Mouse (Mus musculus) heart, embryonic 12.5 days (tissue): Measurements from ENCODE around the gene Vwa5b1. TPM values are rescaled to one million over a fixed set of nuclear protein-coding genes. Genes with fewer than 3 reads are reported as not detected.

Experiments used
- ATAC-seq: fragments of 200-750 bp; cut with Nextera tagmentation; 2 replicates; pipeline ENCODE4 v1.8.0; 2017; ENCODE audit warnings: moderate TSS enrichment, moderate library complexity; ENCODE audit not compliant: insufficient number of reproducible peaks, low FRiP score
- H3K27ac ChIP-seq: fragments of 300-500 bp; sonication (generic); 2 replicates; pipeline ENCODE4 v1.5.1; 2016; ENCODE audit warnings: mild to moderate bottlenecking, moderate library complexity; ENCODE audit not compliant: poor library complexity, severe bottlenecking
- H3K27me3 ChIP-seq: fragments of 300-500 bp; sonication (generic); replicated peaks from 2 replicates; pipeline ENCODE4 v1.6.1; 2016; ENCODE audit warnings: mild to moderate bottlenecking, moderate library complexity
- H3K36me3 ChIP-seq: fragments of 300-500 bp; sonication (generic); 2 replicates; pipeline ENCODE4 v1.6.1; 2016; ENCODE audit warnings: mild to moderate bottlenecking, moderate library complexity
- H3K4me1 ChIP-seq: fragments of 300-500 bp; sonication (generic); replicated peaks from 2 replicates; pipeline ENCODE4 v1.6.1; 2016; ENCODE audit warnings: mild to moderate bottlenecking
- H3K4me2 ChIP-seq: fragments of 300-500 bp; sonication (generic); 2 replicates; pipeline ENCODE4 v1.6.1; 2016; ENCODE audit warnings: mild to moderate bottlenecking, moderate library complexity
- H3K4me3 ChIP-seq: fragments of 300-500 bp; sonication (generic); 2 replicates; pipeline ENCODE4 v1.5.1; 2016; ENCODE audit warnings: mild to moderate bottlenecking
- H3K9ac ChIP-seq: fragments of 300-500 bp; sonication (generic); 2 replicates; pipeline ENCODE4 v1.6.1; 2016; ENCODE audit warnings: mild to moderate bottlenecking, moderate library complexity
- H3K9me3 ChIP-seq: fragments of 300-500 bp; sonication (generic); replicated peaks from 2 replicates; pipeline ENCODE4 v1.6.1; 2016; ENCODE audit warnings: mild to moderate bottlenecking, moderate library complexity
- WGBS: fragments of 180-500 bp; shearing (Covaris S2); methylation state at CpG from one replicate; pipeline ENCODE4 v1.1.7; 2016; 5-methylcytosine and 5-hydroxymethylcytosine counted together
- polyA plus RNA-seq: library from polyadenylated mRNA; unstranded; fragments of >200 nt; fragmentation: Nextera tagmentation; extraction: Ambion mirVana; gene quantifications from 2 replicates; pipeline ENCODE4 v1.2.1, GENCODE M21; 2016

Vwa5b1 gene
- polyA plus RNA-seq, 1 experiment from 2014 or later: not detected

DNA sequence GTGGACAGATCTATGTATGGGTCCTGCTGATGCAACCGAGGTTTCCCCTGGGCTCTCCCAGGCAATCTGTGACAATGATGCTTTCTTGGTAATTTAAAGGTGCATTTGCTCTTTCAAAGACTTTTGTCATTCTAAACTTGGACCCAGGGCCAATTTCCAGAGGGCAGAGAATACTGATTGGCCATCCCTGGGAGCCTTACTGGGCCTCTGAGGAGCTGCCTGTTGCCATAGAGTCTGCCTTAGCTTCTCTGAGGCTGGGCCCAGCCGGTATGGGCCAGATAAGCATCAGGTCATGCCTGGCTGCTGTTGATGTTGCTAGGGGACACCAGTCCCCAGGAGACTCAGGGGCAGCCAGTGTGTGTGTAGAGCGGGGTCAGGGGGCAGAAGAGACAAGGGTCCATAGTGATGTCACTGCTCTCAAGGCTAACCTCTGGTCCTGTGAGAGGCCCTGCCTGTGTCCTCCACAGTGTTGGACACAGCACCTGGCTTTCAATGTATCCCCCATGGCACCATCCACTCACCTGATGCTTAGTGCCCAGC lies 12.5 kb upstream of the Vwa5b1 start:
- no peak overlapping the region for H3K9ac ChIP-seq
- no peak overlapping the region for H3K4me3 ChIP-seq
- no peaks in the 10 kb centered on the region for H3K36me3 ChIP-seq
- H3K4me1 ChIP-seq: no peaks in the 10 kb centered on the region
- H3K9me3 ChIP-seq: no peaks in the 10 kb centered on the region
- no peak for ATAC-seq
- H3K27ac ChIP-seq: no peak overlapping the region
- WGBS: 47% methylated on average over 3 of the region's 3 CpGs
- H3K4me2 ChIP-seq: no peak overlapping the region
- 0 out of 2 replicates have a peak, but pooled peaks cover 3% of the 10 kb centered on the region for H3K27me3 ChIP-seq

- Histone ChIP-seq H3K4me3 (no peak overlapping the region), H3K4me1 (no peaks in the 10 kb centered on the region), H3K9ac (no peak overlapping the region), H3K27me3 (peaks cover 3% of the 10 kb centered on the region; the same call in 1 of the 2 replicates), H3K27ac (no peak overlapping the region), H3K9me3 (no peaks in the 10 kb centered on the region; the same call in 1 of the 2 replicates), H3K36me3 (no peaks in the 10 kb centered on the region), H3K4me2 (no peak overlapping the region)
- WGBS: 22% methylated on average over 4 of the region's 4 CpGs
- no peak for ATAC-seq
These were observed 6.6 kb upstream of the Vwa5b1 start for GRCm38 (mm10) chr4:138642272-138642671.

DNA sequence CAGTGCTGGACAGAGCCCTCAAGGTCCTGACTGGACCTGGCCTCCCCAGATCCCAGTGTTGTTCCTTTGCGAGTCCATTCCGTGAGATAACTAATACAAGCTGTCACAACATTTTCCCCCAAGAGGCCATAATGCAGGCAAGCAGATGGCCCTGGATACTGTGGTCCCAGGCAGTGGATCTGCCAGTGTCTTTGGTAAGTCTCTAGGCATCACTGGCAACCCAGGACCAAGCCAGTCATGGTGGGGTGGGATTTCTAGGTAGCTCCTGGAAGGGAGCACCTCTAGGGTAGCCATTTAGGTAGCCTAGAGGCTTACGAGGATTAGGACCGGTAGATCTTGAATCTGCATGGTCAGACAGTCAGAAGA lies 445 bp upstream of the Vwa5b1 start:
- WGBS: 28% methylated on average over 4 of the region's 4 CpGs

DNA sequence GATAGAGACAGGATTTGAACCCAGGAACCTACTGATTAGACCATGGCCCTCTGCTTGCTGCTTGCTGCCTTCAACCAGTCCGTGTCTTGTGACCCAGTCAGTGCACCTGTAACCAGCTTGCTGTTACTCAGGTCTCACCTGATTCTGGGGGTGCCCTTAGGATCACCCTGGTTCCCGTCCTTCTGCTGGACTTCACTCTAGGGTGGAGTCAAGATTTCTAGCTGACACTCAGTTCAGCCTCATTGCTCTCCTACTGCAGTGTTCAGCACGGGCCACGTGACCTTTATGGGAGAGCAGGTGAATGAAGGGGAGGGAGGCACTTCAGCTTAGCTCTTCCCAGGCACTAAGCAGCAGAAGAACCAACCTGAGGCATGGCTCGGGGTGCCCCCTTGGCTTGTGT lies 7.4 kb downstream of the Vwa5b1 start:
- no peak for ATAC-seq

More for the DNA sequence above, 445 bp upstream of the Vwa5b1 start:
- H3K4me3 ChIP-seq: no peak overlapping the region
- no peak for ATAC-seq
- peaks cover 20% of the 10 kb centered on the region for H3K27me3 ChIP-seq
- H3K9ac ChIP-seq: no peak overlapping the region
- H3K9me3 ChIP-seq: peaks cover 4% of the 10 kb centered on the region; the same call in 1 of the 2 replicates
- no peaks in the 10 kb centered on the region for H3K36me3 ChIP-seq
- H3K4me2 ChIP-seq: no peak overlapping the region
- peaks cover 6% of the 10 kb centered on the region for H3K4me1 ChIP-seq
- H3K27ac ChIP-seq: no peak overlapping the region

DNA sequence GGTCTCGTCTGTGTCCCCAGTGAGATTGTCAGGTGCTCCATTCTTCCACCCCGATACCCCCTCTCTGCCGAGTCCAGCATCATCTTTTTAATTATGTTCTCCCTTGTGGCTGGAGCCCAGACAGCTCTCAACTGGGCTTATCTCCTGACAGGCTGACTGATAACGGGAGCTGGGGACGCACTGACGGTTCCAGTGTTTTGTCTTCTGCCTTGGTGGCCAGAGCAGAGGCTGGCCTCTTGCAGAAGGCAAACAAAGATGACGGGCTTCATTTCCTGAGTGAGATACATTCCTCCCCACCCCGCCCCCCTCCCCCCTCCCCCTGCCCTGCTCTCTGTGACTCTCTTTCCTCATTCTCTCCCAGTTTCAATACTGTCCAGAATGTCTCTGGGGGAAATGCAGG lies 21.2 kb downstream of the Vwa5b1 start:
- peaks cover 9% of the 10 kb centered on the region for H3K4me1 ChIP-seq
- peaks cover 19% of the 10 kb centered on the region for H3K27me3 ChIP-seq
- no peaks in the 10 kb centered on the region for H3K36me3 ChIP-seq
- no peak overlapping the region for H3K27ac ChIP-seq
- H3K9ac ChIP-seq: no peak overlapping the region
- no peak overlapping the region for H3K4me3 ChIP-seq
- 2% methylated on average over 8 of the region's 8 CpGs for WGBS
- H3K9me3 ChIP-seq: no peaks in the 10 kb centered on the region
- H3K4me2 ChIP-seq: peak overlapping the region; percentile 20
- ATAC-seq: 0 out of 2 replicates have a peak, but pooled peaks have one; percentile 48

More for the DNA sequence above, 7.4 kb downstream of the Vwa5b1 start:
- Histone ChIP-seq H3K27me3 (peaks cover 7% of the 10 kb centered on the region; the same call in 1 of the 2 replicates), H3K27ac (no peak overlapping the region), H3K36me3 (no peaks in the 10 kb centered on the region), H3K9me3 (0 out of 2 replicates have a peak, but pooled peaks cover 4% of the 10 kb centered on the region), H3K4me2 (no peak overlapping the region), H3K4me3 (no peak overlapping the region), H3K9ac (no peak overlapping the region), H3K4me1 (no peaks in the 10 kb centered on the region)
- 64% methylated on average over 5 of the region's 5 CpGs for WGBS

- Histone ChIP-seq H3K27me3 (peaks cover 40% of the 10 kb centered on the region), H3K4me3 (no peak overlapping the region), H3K4me1 (no peaks in the 10 kb centered on the region), H3K27ac (no peak overlapping the region), H3K4me2 (no peak overlapping the region), H3K9me3 (no peaks in the 10 kb centered on the region), H3K9ac (no peak overlapping the region), H3K36me3 (no peaks in the 10 kb centered on the region)
- 69% methylated on average over 9 of the region's 9 CpGs for WGBS
- no peak for ATAC-seq
These were observed 33.8 kb downstream of the Vwa5b1 start for GRCm38 (mm10) chr4:138601926-138602325.

- Histone ChIP-seq H3K9me3 (no peaks in the 10 kb centered on the region), H3K27ac (no peak overlapping the region), H3K4me3 (no peak overlapping the region), H3K9ac (no peak overlapping the region), H3K27me3 (peaks cover 16% of the 10 kb centered on the region), H3K36me3 (no peaks in the 10 kb centered on the region), H3K4me1 (no peaks in the 10 kb centered on the region), H3K4me2 (no peak overlapping the region)
- WGBS: 16% methylated on average over 7 of the region's 7 CpGs
- no peak for ATAC-seq
These were observed 37.8 kb downstream of the Vwa5b1 start for GRCm38 (mm10) chr4:138597904-138598347.

GRCm38 (mm10) chr4:138596391-138597130 lies 39.1 kb downstream of the Vwa5b1 start:
- H3K36me3 ChIP-seq: no peaks in the 10 kb centered on the region
- no peak overlapping the region for H3K4me2 ChIP-seq
- H3K4me3 ChIP-seq: no peak overlapping the region
- H3K9ac ChIP-seq: no peak overlapping the region
- no peaks in the 10 kb centered on the region for H3K4me1 ChIP-seq
- no peak overlapping the region for H3K27ac ChIP-seq
- no peak for ATAC-seq
- peaks cover 10% of the 10 kb centered on the region for H3K27me3 ChIP-seq
- H3K9me3 ChIP-seq: no peaks in the 10 kb centered on the region
- WGBS: 74% methylated on average over 12 of the region's 12 CpGs

- no peak overlapping the region for H3K4me3 ChIP-seq
- no peaks in the 10 kb centered on the region for H3K36me3 ChIP-seq
- 0 out of 2 replicates have a peak, but pooled peaks cover 2% of the 10 kb centered on the region for H3K4me1 ChIP-seq
- no peak overlapping the region for H3K4me2 ChIP-seq
- H3K9me3 ChIP-seq: no peaks in the 10 kb centered on the region
- H3K9ac ChIP-seq: no peak overlapping the region
- H3K27me3 ChIP-seq: peaks cover 32% of the 10 kb centered on the region
- no peak overlapping the region for H3K27ac ChIP-seq
- ATAC-seq: no peak
These were observed 50.7 kb downstream of the Vwa5b1 start for GRCm38 (mm10) chr4:138584946-138585345.

DNA sequence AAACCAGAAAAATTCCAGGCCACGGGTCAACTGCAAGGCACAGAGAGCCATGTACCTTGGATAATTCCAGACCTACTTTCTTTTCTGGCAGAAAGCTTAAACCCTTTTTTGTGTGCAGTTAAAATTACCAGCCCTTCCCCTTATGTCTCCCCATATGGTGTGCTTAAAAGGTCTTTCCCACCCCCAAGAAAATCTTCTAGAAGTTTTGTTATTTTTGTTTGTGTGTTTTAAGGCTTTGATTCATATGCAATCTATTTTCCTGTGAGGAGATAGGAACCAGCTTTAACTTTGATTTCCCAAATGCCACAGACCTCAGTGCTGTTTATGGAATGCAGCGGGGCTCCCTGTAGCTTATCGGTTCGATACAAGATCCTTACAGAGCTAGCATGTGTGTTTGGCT lies 53.2 kb downstream of the Vwa5b1 start:
- WGBS: 66% methylated on average over 4 of the region's 4 CpGs
- Histone ChIP-seq H3K9me3 (no peaks in the 10 kb centered on the region), H3K36me3 (no peaks in the 10 kb centered on the region), H3K4me1 (0 out of 2 replicates have a peak, but pooled peaks cover 3% of the 10 kb centered on the region), H3K27me3 (peaks cover 34% of the 10 kb centered on the region), H3K9ac (no peak overlapping the region), H3K4me3 (no peak overlapping the region), H3K4me2 (no peak overlapping the region), H3K27ac (no peak overlapping the region)
- ATAC-seq: no peak

- Histone ChIP-seq H3K4me1 (0 out of 2 replicates have a peak, but pooled peaks cover 3% of the 10 kb centered on the region), H3K4me3 (no peak overlapping the region), H3K9me3 (no peaks in the 10 kb centered on the region), H3K9ac (no peak overlapping the region), H3K36me3 (no peaks in the 10 kb centered on the region), H3K4me2 (no peak overlapping the region), H3K27ac (no peak overlapping the region), H3K27me3 (peaks cover 25% of the 10 kb centered on the region)
- no peak for ATAC-seq
- WGBS: 73% methylated on average over 19 of the region's 19 CpGs
These were observed 57.3 kb downstream of the Vwa5b1 start for GRCm38 (mm10) chr4:138578406-138578805.
